Mouse (Mus musculus): ENCODE results near the gene Mpv17l2.

The Mpv17l2 gene

GRCm38 (mm10) chr8:70752000-70752764 lies 8.6 kb downstream of the Mpv17l2 start:
- peak; percentile 69 to 81 for DNase-seq (ENCODE audit: low spot score in 2 of 2)

- DNase-seq (ENCODE audit: low spot score in 2 of 2): peak; percentile 28 to 47
Observed at GRCm38 (mm10) chr8:70750128-70750680, 10.5 kb downstream of the Mpv17l2 start.

- DNase-seq (ENCODE audit: low spot score in 2 of 2): peak in 1 of 2 experiments; percentile 30
Observed at GRCm38 (mm10) chr8:70749097-70749674, 11.6 kb downstream of the Mpv17l2 start.

GRCm38 (mm10) chr8:70748246-70749096 lies 12.3 kb downstream of the Mpv17l2 start:
- peak in 1 of 2 experiments; percentile 18 for DNase-seq (ENCODE audit: low spot score in 2 of 2)

GRCm38 (mm10) chr8:70747211-70747890 lies 13.4 kb downstream of the Mpv17l2 start:
- DNase-seq (ENCODE audit: low spot score in 2 of 2): peak in 1 of 2 experiments; percentile 20

GRCm38 (mm10) chr8:70746676-70747075 lies 14.1 kb downstream of the Mpv17l2 start:
- peak in 1 of 2 experiments; percentile 22 for DNase-seq (ENCODE audit: low spot score in 2 of 2)

GRCm38 (mm10) chr8:70745691-70746220 lies 15.0 kb downstream of the Mpv17l2 start:
- DNase-seq (ENCODE audit: low spot score in 2 of 2): peak in 1 of 2 experiments; percentile 17

- DNase-seq (ENCODE audit: low spot score in 2 of 2): peak in 1 of 2 experiments; percentile 19
Observed at GRCm38 (mm10) chr8:70744806-70745205, 15.9 kb downstream of the Mpv17l2 start.

GRCm38 (mm10) chr8:70743656-70744590 lies 16.8 kb downstream of the Mpv17l2 start:
- peak; percentile 72 to 73 for DNase-seq (ENCODE audit: low spot score in 2 of 2)

- peak in 1 of 2 experiments; percentile 25 for DNase-seq (ENCODE audit: low spot score in 2 of 2)
Observed at GRCm38 (mm10) chr8:70742981-70743655, 17.6 kb downstream of the Mpv17l2 start.

GRCm38 (mm10) chr8:70742176-70742575 lies 18.6 kb downstream of the Mpv17l2 start:
- DNase-seq (ENCODE audit: low spot score in 2 of 2): no peak

- DNase-seq (ENCODE audit: low spot score in 2 of 2): no peak
Observed at GRCm38 (mm10) chr8:70741661-70742060, 19.1 kb downstream of the Mpv17l2 start.

GRCm38 (mm10) chr8:70738211-70738610 lies 22.5 kb downstream of the Mpv17l2 start:
- no peak for DNase-seq (ENCODE audit: low spot score in 2 of 2)

- DNase-seq (ENCODE audit: low spot score in 2 of 2): no peak
Observed at GRCm38 (mm10) chr8:70737705-70738104, 23.0 kb downstream of the Mpv17l2 start.

- no peak for DNase-seq (ENCODE audit: low spot score in 2 of 2)
Observed at GRCm38 (mm10) chr8:70730956-70731355, 29.8 kb downstream of the Mpv17l2 start.

- no peak for DNase-seq (ENCODE audit: low spot score in 2 of 2)
Observed at GRCm38 (mm10) chr8:70729808-70730475, 30.8 kb downstream of the Mpv17l2 start.

- no peak for DNase-seq (ENCODE audit: low spot score in 2 of 2)
Observed at GRCm38 (mm10) chr8:70726721-70727120, 34.0 kb downstream of the Mpv17l2 start.

- DNase-seq (ENCODE audit: low spot score in 2 of 2): no peak
Observed at GRCm38 (mm10) chr8:70725792-70726447, 34.8 kb downstream of the Mpv17l2 start.

Measured in right cerebral cortex, postnatal 10 days (tissue).